Mouse (Mus musculus): Measurements from ENCODE around the gene Ppip5k2.
A peak's percentile ranks its signal among the peaks of the same experiment; 100 is the strongest.
"Not testable (repeated sequence)": the region's sequence is repeated elsewhere in the genome, so short reads cannot be mapped to it uniquely, and the experiment has no call there.

Gene Ppip5k2

DNA sequence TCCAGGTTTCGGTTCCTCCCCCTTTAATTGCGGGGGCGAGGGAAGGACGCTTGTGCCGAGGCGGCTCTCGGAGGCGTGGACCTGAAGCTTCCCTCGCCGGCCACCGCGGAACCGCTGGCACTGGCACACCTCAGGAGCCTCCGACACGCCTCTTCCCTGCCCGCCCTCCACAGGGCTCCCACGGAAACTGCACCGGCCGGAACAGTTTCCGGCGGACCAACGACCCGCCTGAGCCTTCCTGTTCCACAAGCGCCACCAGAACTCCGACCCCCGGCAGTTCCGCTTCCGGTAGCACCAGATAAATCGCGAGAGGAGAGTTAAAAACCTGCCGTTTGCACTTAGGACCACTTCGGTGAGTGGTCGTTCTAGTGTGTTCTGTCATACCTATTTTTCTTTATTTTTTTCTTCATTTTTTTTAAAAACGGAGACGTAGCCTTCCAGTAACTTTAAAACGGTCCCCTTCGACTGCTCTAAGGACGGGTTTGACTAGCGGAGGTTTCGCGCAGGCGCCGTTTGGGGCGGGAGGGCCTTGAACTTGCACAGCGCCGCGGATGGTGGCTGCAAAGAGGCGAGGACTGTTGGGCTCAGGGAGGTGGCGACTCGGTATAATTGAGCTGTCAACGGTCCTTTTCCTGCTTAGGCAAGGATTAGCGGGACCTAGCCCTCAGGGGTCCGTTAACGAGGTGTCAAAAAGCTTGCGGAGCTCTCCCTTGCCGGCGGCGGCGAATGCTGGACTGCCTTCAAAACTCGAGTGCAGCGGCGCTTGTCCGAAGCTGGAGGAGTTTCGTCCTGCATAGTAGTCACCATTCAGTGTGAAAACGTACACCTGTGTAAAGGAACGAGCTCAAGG is at the start of gene Ppip5k2, which contains the start of gene Gin1:
Gene Ppip5k2 (minus strand): TSS at position 508 of the 850 bp plus-strand sequence.
Gene Gin1 (plus strand): TSS at position 269 of the 850 bp plus-strand sequence.
- peak; percentile 94 to 96 for DNase-seq (ENCODE audit: low spot score in 2 of 2)

DNA sequence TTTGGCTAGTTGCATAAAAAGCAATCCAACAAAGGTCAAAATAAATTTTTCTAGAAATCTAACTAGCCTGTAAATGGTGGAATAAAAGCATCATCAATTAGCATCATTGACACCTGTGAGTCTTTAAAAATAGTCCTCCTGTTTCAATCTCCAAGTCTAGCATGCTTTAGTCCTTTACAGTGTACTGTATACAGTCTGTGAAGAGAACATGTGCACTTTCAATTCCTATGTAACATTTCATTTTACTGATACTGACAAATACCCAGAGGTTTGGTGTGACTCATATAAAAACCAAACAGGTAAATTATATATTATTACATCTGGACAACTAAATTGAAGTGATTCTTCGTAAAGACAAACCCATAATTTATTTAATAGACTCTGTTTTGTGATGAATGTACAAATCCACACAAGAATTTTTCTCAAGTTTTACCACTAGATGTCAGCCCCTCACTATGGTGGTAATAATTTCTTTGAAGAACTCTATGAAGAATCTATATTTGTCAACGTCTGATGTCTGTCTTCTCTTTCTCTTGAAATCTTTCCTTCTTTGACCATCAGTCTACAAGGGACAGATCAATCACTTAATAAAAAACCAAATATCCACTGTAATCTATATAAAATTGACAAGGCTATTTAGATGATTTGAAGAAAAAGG is 39.2 kb upstream of the Ppip5k2 start:
- DNase-seq (ENCODE audit: low spot score in 2 of 2) = no peak

DNA sequence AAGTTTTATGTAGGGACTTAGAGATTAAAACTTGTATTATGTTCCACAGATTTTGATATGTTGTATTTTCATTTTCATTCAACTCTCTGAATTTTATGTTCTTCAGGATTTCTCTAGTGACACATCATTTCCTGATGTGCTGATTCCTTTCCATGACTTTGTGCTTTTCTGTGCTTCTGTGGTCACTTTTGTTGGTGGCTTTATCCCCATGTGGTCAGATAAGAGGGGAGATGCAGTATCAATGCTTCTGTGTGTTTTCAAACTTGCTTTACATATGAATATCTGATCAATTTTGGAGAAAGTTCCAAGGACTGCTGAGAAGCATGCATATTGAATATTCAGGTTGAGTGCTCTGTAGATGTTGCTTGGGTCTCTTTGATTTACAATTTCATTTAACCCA is 34.3 kb upstream of the Ppip5k2 start:
- no peak for DNase-seq (ENCODE audit: low spot score in 2 of 2)

DNA sequence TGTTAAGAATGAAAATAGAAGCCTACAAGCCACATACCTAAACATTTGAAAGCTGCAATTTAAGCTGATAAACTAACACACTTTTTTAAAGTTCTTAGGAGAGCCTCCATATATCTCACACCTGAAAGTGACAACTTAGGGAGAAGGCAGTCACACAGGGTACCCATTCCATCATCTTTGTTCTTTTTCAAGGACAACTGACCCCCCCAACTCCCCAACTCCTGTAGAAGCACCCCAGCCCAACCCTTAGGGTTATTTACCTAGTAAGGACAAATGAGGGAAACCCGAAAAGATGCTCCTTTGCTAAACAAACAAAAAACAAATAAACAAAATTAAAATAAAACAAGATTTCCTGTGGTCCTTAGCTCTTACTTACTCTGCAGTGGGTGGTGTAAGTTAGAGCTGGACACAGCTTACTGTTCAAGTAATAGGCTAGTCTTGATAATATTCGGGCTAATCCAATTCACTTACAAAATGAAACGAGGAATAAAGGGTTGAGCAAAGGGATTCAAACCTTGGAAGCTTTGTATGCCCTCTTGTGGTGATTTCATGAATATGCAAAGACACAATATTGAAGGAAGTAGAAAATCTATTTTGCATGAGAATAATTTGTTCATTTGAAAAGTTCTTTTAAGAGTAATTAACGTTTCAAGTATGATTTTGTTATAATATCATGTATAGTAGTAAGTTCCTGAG is 32.1 kb upstream of the Ppip5k2 start:
- DNase-seq (ENCODE audit: low spot score in 2 of 2) = no peak

DNA sequence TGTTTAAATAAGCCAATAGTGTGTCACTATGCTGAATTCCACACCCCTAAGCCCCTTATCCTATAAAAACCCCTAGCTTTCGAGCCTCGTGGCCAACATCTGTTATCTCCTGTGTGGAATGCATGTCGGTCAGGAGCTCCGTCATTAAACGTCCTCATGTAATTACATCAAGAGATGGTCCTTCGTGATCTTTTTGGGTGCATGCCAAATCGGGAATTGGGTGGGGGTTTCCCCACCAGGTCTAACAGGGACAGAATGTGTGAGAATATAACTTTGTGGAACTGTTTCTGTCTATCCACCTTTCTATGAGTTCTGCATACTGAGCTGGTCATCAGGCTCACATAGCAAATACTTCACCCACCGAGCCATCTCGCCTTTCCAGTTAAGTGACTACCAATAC is 25.7 kb upstream of the Ppip5k2 start:
- DNase-seq (ENCODE audit: low spot score in 2 of 2) = no peak

DNA sequence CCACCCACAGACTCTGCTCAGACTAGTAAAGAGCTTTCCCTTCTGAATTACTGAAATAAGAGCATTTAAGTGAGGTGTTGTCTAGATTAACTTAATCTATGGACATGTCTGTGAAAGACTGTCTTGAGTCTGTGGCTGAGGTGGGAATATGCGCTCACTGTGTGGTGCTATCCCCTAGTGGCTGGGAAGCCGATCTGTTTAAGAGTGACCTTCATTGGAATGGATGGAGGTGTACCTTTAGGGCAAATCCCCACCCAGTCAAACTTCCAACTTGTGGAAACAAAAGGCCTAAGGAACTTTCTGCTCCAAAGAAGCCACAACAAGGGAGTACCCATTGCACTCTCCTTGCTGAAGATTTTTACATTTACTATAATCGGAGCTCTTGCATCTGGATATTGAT is 23.9 kb upstream of the Ppip5k2 start:
- DNase-seq (ENCODE audit: low spot score in 2 of 2) = no peak

DNA sequence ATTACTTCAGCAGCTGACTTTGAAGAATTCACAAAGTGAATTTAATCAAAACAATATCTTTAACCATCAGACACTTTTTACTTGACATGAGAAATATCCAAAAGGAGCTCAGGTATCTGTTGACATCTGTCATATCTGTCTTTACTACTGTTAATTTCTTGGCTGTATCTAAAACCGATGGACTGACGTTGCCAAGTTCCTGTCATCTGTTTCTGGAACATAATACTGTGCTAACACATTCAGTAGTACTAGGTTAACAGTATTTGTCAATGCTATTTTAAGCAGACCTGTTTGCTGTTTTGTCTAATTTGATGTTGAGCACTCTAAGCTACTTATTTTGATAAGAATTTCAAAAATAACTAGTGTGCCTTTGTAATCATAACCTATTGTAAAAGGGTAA is 18.3 kb upstream of the Ppip5k2 start:
- no peak for DNase-seq (ENCODE audit: low spot score in 2 of 2)

DNA sequence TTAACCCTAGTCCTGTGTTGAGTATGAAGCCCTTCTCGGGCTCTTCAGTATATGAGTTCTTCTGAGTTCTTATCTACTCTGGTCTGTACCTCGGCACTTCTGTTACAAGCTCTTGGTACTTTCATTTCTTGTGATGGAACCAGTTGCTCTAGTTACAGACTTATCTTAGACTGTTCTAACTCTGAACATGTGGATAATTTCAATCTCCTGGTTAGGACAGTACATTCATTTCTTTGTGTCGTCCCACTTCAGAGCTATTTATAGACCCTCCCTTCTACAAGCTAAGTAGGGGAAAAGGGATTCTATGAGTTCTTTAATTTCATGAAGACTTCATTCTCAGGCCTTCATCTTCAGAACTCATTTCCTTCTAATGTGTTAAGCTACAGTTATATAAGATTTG is 17.5 kb upstream of the Ppip5k2 start:
- no peak for DNase-seq (ENCODE audit: low spot score in 2 of 2)

DNA sequence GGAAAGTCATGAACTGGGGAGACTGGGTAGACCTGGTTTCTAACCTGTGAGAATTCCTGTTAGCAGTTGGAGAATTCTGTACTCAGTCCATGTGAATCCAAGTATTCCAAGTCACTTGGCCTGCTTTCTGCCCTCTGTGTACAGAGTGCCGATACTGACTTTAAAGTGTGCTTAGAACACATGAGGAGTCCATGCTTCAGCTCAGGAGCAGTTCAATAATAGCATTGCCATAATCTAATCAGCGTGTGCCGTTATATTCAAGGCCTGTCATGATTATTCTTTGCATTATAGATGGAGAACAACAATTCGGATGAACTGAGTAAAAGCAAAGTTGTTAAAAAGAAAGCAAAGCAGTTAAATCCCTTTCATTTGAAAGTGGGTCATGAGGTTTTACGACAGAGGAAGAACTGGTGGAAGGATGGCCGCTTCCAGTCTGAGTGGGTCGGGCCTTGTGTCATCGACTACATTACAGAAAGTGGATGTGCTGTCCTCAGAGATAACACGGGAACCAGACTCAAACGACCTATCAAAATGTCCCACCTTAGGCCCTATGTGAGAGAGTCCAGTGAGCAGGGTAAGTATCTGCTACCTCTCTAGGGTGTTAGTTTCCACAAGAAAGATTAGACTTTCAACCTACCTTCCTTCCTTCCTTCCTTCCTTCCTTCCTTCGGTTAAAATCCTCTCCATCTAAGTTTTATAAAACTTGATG is 15.6 kb upstream of the Ppip5k2 start:
- no peak for DNase-seq (ENCODE audit: low spot score in 2 of 2)

DNA sequence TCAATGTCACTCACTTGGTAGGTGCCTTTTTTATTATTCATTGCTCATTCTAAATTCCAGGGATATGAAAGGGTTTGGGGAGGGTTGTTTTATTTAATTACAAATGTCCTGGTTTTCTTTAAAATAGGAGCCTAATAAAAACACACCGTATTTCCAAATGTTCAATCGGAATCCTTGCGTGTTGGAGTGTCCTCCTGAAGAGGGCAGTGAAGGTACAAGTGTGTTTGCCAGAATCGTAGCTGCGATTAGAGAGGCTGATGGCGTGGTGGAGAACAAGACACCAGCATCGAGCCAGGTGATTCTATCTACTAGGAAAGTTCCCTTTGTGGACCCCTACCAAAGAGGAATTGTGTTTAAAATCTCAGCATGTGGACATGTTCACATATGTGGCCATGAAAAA is 14.7 kb upstream of the Ppip5k2 start:
- no peak for DNase-seq (ENCODE audit: low spot score in 2 of 2)

DNA sequence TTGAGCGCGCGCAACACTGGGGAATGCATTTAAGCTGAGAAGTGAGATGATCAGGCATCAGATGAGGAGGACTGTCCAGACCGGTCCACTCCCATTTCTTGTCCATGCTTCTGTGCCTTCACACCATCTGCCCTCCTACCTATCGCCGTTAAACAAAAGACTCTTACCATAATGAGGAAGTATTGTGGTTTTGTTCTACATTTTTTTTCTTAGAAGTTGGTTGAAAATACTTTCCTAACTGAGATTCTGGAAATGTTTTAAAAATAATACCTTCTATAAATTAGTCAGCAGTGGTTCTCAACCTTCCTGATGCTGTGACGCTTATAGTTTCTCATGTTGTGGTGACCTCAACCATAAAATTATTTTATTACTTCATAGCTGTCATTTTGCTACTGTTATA is 11.5 kb upstream of the Ppip5k2 start:
- no peak for DNase-seq (ENCODE audit: low spot score in 2 of 2)

DNA sequence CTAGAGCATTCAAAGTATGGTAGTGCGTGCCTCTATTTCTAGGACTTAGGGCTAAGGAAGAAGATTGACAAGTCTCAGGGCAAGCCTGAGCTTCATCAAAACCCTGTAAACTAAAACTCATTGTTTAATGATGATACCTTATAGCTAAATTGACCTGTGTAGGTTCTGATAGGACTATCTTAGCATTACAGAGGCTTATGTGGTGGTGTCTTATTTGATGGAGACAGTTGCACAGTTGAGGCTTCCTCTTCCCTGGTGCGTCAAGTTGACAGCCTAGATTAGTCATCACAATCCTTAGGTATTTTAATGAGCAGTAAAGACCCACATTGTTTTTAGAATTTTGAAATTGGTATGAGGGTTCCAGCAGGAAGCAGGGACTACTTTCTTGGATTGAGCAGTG is 3.8 kb upstream of the Ppip5k2 start:
- DNase-seq (ENCODE audit: low spot score in 2 of 2) = no peak

DNA sequence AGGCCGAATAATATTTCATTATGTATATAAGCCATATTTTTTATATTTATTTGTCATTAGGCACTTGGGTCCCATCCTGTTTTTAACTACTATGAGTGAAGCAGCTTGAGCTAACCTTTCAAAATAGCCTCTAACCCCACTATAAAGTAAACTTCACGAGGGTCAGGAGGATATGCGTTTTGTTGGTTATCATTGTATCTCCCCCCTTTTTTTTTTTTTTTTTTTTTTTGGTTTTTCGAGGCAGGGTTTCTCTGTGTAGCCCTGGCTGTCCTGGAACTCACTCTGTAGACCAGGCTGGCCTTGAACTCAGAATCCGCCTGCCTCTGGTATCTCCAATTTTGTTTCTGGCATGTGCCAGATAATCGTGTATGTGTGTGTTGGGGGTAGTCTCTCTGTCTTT is 3.2 kb upstream of the Ppip5k2 start:
- no peak for DNase-seq (ENCODE audit: low spot score in 2 of 2)

DNA sequence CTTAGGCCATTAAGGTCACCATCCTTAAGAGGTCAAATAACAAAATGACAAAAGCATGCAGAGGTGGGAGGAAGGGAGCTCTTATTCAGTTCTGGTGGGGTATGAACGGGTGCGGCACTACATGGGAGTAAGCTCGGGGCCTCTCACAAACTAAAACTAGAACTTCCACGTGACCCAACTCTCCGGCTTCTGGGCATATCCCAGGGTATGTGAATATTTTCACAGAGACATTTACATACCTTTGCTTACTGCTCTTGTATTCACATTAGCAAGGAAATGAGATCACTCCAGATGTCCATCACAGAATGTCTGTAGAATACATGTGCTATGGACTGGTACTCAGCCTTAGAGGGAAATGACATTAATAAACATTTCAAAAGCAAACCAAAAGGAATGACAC is 1.5 kb upstream of the Ppip5k2 start:
- DNase-seq (ENCODE audit: low spot score in 2 of 2) = no peak

DNA sequence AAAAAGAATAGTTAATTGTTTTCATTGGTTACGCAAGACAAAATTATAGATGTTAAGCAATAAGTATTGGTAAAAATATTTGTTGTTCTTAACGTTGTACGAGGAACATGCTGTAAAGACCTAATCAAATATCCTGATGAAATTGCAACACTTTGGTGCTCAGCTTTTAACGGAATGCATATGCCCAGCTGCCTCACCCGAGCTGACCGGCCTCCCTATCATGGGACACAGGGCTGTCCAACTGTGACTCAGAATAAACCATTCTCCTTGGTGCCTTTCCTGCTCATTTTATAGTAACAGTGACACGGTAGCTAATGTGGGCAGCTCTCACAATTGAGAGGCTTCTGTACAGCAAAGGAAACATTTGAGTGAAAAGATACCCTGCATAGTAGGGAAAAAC is 907 bp upstream of the Ppip5k2 start:
- no peak for DNase-seq (ENCODE audit: low spot score in 2 of 2)

DNA sequence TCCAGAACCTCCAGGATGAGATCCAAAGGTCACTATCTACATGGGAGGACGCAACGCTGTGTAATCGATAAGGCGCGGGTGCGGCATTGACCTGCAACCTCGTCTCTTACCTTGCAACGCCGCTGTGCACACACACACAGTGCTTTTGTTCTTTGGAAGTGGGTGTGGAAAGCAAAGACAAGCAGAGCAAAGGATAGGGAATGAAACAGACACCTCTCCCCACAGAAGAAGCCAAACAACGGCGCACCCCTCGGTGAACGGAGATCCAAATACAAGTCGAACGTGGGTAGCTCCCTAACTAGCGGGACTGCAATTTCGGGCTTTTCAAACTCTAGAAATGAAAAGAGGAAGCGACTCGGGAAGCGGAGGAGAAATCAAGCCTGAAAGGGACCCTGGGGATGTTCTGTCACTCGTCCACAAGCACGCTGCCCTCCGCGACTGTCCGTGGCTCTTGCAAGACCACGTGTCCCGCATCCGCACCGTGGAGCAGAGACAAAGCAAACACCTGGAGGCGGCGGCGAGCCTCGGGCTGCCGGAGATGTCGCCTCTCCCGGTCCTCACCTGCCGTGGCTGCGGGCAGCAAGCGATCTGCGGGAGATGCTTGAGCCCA is 812 bp downstream of the Ppip5k2 start:
- DNase-seq (ENCODE audit: low spot score in 2 of 2) = peak; percentile 19 to 68

DNA sequence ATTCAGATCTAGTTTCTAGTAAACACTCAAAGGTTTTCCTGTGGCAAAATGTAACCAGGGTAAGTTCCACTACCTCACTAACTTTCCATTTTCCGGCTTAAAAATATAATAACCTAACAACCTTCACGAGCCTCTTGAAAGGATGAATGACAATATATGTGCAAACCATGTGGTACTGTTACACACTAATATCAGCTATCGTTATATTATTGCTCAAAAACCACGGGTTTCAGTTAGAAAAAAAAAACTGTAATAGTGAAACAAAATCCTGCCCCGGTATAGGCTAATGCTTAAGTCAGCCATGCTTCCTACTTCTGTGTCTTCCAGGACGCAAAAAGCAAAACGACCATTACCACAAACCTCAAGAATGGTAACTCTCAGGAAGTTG is 1.3 kb downstream of the Ppip5k2 start:
- no peak for DNase-seq (ENCODE audit: low spot score in 2 of 2)

DNA sequence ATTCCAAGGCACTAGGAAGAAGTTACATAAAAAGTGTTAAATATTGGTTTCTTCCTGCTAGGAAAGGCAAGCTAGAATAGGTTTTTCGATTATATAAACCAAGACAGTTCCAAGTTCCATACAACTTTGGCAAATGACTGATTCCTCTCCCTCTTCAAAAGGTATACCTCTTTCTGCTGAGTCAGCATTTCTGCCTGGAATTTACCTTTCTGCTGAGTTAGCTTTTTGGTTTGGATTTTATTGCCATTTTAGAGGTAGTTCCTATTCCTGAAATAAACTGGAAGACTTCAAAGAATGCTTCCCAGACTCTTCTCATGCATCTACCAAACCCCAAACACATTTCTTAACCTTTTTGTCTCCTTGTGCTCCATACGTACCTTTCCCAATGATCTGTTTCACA is 2.1 kb downstream of the Ppip5k2 start:
- DNase-seq (ENCODE audit: low spot score in 2 of 2) = no peak

DNA sequence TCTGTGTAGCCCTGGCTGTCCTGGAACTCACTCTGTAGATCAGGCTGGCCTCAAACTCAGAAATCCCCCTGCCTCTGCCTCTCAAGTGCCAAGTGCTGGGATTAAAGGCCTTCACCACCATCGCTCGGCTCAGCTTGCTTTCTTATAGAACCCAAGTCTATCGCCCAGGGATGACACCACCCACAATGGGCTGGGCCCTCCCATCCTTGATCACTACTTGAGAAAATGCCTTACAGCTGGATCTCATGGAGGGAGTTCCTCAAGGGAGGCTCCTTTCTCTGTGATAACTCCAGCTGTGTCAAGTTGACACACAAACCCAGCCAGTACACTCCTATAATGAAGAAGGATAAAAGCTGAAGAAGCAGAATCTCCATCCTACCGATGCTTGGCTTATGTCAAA is 4.5 kb downstream of the Ppip5k2 start:
- not testable (repeated sequence) for DNase-seq (ENCODE audit: low spot score in 2 of 2)

DNA sequence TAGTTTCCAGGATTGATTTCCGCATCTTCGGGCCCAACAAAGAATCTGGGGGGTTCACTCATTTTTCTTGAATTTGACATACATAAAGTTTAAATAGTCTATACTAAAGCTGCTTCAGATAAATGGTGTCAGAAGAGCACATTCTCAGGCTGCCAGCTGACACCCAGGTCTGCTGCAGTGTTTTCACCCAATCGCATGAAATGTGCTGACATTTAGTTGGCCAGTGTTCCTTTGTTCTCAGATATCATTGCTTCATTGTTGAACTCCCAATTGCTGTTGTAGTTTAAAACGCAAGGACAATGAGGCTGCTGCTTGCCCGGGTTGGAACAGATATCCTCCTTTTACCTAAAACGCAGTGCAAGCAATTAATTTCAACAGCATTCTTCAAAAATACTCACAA is 8.7 kb downstream of the Ppip5k2 start:
- DNase-seq (ENCODE audit: low spot score in 2 of 2) = no peak

DNA sequence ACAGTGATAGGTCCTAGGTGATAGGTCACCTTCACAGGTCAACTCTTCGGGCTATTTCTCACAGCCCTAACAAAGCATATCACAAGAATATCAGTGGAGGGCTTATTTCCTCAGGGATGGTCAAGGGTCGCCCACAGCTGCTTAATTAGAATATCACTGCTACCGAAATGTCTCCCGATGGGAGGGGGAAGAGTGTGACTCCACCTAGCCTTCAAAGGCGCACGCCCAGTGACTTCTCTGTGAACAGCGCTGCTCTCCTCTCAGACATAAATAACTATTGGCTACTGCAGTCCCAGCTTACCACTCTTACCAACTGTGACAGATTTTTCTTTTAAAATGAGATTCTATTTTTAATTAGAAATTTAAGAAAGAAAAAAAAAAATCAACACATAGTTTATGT is 9.6 kb downstream of the Ppip5k2 start:
- DNase-seq (ENCODE audit: low spot score in 2 of 2) = no peak

DNA sequence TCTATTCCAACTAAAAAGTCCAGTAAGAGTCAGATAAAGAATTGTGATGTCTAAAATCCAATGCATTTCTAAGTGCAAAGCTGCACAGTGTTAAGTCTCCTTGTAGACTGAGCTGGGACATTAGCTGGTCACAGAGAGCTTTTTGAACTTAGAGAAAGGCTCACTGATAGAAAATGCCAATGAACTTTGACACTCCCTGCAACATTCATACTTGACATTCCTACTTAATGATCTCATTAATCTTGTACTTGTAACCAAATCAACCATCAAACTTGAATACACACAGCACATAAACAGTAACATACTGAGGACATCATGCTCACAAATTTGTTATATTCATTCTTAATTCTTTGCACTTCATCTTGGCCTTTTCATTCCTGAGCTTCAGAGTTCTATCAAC is 10.4 kb downstream of the Ppip5k2 start:
- DNase-seq (ENCODE audit: low spot score in 2 of 2) = no peak
